Mouse (Mus musculus): Measurements from ENCODE around the gene D330045A20Rik. TPM values are rescaled to one million over a fixed set of nuclear protein-coding genes. Genes with fewer than 3 reads are reported as not detected.
"Not testable (repeated sequence)": the region's sequence is repeated elsewhere in the genome, so short reads cannot be mapped to it uniquely, and the experiment has no call there.

The D330045A20Rik gene
- polyA plus RNA-seq, 1 experiment from 2014 or later = 1.5 TPM

DNA sequence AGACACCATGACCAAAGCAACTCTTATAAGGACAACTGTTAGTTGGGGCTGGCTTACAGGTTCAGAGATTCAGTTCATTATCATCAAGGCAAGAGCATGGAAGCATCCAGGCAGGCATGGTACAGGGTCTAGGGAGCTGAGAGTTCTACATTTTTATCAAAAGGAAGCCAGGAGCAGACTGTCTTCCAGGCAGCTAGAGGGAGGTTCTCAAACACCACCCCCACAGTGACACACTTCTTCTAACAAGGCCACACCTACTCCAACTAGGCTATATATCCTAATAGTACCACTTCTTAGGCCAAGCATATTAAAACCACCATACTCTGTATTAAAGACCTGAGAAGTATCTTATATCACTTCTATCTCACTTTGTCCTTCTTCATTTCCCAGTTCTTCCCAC, 49.5 kb downstream of the D330045A20Rik start:
- Histone ChIP-seq H3K9ac (no peak overlapping the region), H3K9me3 (replicated peaks) (no peaks in the 10 kb centered on the region), H3K4me1 (no peaks in the 10 kb centered on the region), H3K36me3 (no peaks in the 10 kb centered on the region), H3K27me3 (no peaks in the 10 kb centered on the region), H3K27ac (no peak overlapping the region), H3K4me3 (no peak overlapping the region), H3K4me2 (replicated peaks) (no peak overlapping the region)
- ATAC-seq (ENCODE audit: low FRiP score) = no peak

DNA sequence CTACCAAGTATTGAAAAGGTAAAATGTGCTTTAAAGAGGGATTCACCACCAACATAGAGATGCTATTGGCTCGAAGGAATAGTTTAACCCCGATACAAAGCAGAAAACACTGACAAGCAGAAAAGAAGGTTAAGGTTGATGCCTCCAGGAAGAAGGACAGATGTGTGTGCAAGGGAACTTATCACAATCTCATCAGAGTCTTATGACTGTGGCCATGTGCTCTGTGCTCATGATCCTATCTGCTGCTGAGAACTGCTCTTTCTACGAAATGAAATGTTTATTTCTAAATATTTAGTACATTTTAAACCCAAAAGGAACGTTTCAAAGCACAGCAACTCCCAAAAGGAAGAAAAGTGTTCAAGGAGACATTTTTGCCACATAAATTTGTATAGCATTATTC, 52.1 kb downstream of the D330045A20Rik start:
- H3K27ac ChIP-seq = no peak overlapping the region
- no peaks in the 10 kb centered on the region for H3K36me3 ChIP-seq
- WGBS = 74% methylated on average over 4 of the region's 4 CpGs
- no peaks in the 10 kb centered on the region for H3K4me1 ChIP-seq
- no peak overlapping the region for H3K9ac ChIP-seq
- H3K27me3 ChIP-seq = 0 out of 2 replicates have a peak, but pooled peaks cover 3% of the 10 kb centered on the region
- H3K9me3 ChIP-seq (replicated peaks) = no peaks in the 10 kb centered on the region
- ATAC-seq (ENCODE audit: low FRiP score) = no peak
- H3K4me3 ChIP-seq = no peak overlapping the region
- H3K4me2 ChIP-seq (replicated peaks) = no peak overlapping the region

DNA sequence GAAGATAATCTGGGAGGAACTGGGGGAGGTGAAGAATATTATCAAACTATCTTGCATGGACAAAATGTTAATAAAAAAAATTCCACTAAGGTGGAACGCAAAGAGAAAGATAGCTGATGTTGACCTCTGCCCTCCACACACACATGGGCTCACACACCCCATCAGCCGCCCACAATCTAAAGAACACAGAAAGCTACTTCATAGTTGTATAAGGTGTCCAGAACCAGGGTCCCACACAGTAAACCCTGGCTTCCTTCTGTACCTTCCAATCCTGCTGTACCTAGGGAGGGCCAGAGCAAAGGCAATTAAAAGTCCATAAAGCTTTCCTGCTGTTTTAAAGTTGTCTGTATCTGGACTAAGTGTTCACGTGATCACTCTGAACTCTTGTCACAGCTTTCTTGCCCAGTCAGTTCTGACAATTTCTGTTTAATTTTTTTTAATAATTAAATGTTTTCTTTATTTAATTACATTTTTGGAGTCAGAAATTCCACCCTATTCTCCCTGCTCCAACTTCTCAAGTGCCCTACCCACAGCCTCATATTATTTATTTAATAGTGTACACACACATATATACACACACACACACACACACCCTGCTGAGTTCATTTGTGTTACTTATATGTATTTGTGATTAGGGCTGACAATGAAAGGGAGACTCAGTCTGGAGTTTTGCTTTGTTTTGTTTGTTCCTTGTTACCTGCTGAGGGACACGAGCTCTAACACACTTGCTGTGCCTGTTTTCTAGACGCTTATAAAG, 57.7 kb downstream of the D330045A20Rik start:
- Histone ChIP-seq H3K27ac (no peak overlapping the region), H3K4me2 (replicated peaks) (no peak overlapping the region), H3K36me3 (no peaks in the 10 kb centered on the region), H3K27me3 (0 out of 2 replicates have a peak, but pooled peaks cover 3% of the 10 kb centered on the region), H3K4me3 (no peak overlapping the region), H3K9ac (no peak overlapping the region), H3K9me3 (replicated peaks) (no peaks in the 10 kb centered on the region), H3K4me1 (no peaks in the 10 kb centered on the region)
- no peak for ATAC-seq (ENCODE audit: low FRiP score)
- WGBS = 82% methylated on average over 5 of the region's 5 CpGs

DNA sequence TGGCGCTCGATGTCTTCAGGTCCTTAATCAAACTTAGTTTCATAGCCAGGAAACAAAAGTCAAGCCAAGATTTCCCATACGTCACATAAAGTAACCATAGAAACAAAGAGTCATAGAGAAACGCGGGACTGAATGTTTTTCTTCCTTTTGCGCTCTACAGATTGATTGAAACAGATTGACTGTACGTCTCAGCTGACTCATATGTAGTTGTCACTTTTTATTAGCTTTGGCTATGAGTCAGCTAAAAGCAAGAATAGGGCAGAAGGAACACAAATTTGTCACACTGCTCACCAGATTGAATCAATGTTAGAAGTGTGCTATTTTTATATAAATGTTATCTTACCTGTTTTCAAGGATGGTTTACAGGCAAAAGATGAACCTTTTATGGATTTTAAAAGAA, 63.6 kb downstream of the D330045A20Rik start:
- no peak overlapping the region for H3K27ac ChIP-seq
- ATAC-seq (ENCODE audit: low FRiP score) = no peak
- no peak overlapping the region for H3K4me2 ChIP-seq (replicated peaks)
- H3K36me3 ChIP-seq = no peaks in the 10 kb centered on the region
- WGBS = 87% methylated on average over 7 of the region's 7 CpGs
- H3K27me3 ChIP-seq = no peaks in the 10 kb centered on the region
- H3K4me3 ChIP-seq = no peak overlapping the region
- H3K9ac ChIP-seq = no peak overlapping the region
- no peaks in the 10 kb centered on the region for H3K9me3 ChIP-seq (replicated peaks)
- no peaks in the 10 kb centered on the region for H3K4me1 ChIP-seq

DNA sequence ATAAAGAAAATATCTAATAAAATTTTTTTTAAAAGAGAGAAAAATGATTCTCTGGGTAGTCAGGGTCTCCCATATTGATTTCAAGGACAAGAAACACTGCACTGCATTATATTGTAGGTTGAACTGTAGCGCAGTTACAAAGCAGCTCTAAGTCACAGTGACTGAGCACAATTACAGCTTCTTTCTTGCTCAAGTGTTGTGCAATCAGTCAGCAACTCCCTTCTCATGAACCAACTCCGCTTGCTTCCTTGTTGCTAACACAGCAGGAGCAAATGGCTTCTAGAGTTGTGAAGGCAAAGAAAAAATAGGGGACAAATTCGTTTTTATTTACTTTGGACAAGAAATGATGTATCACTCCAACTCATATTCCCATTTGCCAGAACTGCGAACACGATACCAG, 70.3 kb downstream of the D330045A20Rik start:
- no peaks in the 10 kb centered on the region for H3K9me3 ChIP-seq (replicated peaks)
- no peaks in the 10 kb centered on the region for H3K27me3 ChIP-seq
- 73% methylated on average over 5 of the region's 5 CpGs for WGBS
- H3K4me2 ChIP-seq (replicated peaks) = no peak overlapping the region
- H3K36me3 ChIP-seq = no peaks in the 10 kb centered on the region
- H3K27ac ChIP-seq = no peak overlapping the region
- no peaks in the 10 kb centered on the region for H3K4me1 ChIP-seq
- no peak for ATAC-seq (ENCODE audit: low FRiP score)
- H3K4me3 ChIP-seq = no peak overlapping the region
- H3K9ac ChIP-seq = no peak overlapping the region

DNA sequence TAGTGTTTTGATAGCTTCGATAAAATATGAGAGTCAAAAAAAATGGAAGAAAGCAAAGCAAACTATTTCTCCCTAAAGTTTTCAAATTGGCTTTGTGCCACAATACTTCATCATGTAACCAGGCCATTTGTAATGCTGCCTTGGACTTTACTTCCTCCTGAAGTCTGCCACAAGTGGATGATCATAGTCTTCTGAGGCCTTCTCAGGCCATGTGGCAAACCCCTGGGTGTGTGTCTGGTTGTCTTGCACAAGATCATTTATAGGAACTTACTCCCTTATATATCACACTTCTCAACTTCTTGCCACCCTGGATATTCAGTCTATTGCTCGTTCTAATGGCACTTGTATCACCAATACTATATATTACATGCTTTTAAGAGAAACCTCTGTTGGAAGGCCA, 71.9 kb downstream of the D330045A20Rik start:
- H3K4me2 ChIP-seq (replicated peaks) = no peak overlapping the region
- ATAC-seq (ENCODE audit: low FRiP score) = no peak
- no peaks in the 10 kb centered on the region for H3K27me3 ChIP-seq
- H3K9me3 ChIP-seq (replicated peaks) = no peaks in the 10 kb centered on the region
- no peak overlapping the region for H3K9ac ChIP-seq
- no peaks in the 10 kb centered on the region for H3K4me1 ChIP-seq
- 86% methylated on average over 2 of the region's 2 CpGs for WGBS
- H3K36me3 ChIP-seq = no peaks in the 10 kb centered on the region
- H3K27ac ChIP-seq = no peak overlapping the region
- H3K4me3 ChIP-seq = no peak overlapping the region

DNA sequence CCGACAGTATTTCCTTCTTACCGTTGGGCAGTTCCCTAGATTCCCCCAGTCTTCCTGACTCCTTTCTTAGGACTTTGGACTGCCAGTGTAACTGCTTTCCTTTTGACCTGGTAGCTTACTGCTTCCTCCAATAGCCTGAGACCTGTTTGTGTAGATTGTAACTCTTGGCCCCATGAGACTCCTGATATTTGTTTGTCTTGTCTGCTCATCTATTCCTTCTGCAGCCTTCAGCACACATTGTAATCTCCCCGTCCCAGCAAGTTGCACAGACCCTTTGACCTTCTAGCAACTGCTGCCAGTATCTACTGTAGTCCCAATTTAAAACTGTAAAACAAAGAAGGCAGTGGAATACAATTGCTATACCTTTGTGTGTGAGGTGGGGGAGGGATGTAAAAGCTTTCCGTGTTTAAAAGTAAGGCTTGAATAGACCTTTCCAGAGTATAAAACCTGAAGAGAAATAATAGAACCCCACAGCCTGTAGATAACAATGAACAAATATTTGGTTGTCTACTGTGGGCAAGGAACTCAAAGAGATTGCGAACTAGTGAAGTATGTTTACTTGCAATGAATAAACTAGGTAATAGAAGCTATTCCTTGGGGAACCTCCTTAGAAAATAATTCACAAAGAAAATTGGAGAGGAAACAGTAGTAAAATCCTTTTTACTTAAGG, 82.2 kb downstream of the D330045A20Rik start:
- Histone ChIP-seq H3K36me3 (no peaks in the 10 kb centered on the region), H3K4me1 (no peaks in the 10 kb centered on the region), H3K27me3 (no peaks in the 10 kb centered on the region; the same call in 1 of the 2 replicates), H3K4me3 (no peak overlapping the region), H3K9me3 (replicated peaks) (no peaks in the 10 kb centered on the region), H3K27ac (no peak overlapping the region), H3K9ac (no peak overlapping the region), H3K4me2 (replicated peaks) (no peak overlapping the region)
- ATAC-seq (ENCODE audit: low FRiP score) = no peak
- WGBS = 76% methylated on average over 5 of the region's 5 CpGs

DNA sequence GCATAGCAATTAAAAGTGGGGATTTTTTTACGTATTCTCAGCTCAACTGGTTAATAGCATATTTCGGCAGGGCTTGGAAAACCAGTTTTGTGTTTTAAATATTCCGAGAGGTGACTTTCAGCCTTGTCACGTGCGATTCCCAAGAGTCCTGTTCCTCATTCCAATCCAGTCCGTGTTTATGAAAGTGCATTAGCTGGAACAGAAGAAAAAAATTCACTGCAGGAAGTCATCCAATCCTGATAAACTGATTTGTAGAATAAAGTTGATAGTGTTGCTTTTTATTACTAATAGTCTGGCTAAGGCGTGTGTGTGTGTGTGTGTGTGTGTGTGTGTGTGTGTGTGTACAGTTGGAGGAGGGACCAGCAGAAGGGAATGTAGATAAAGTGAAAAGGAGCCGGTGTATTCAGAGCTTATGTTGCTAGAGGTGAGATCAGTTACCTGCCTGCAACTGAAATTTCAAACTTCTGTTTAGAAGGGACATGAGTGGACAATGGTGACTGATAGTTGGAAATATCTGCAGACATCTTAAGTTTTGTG, 82.8 kb downstream of the D330045A20Rik start, which contains the start of gene Rnf128:
Gene Rnf128, plus strand, starts transcription at position 392 of the 537 bp plus-strand sequence.
- no peaks in the 10 kb centered on the region for H3K36me3 ChIP-seq
- H3K27ac ChIP-seq = no peak within 1 kb of the TSS
- H3K4me2 ChIP-seq (replicated peaks) = no peak within 1 kb of the TSS
- WGBS = 73% methylated on average over 8 of the region's 8 CpGs
- H3K27me3 ChIP-seq = no peaks in the 10 kb centered on the region; the same call in 1 of the 2 replicates
- H3K9ac ChIP-seq = no peak within 1 kb of the TSS
- H3K4me3 ChIP-seq = no peak within 1 kb of the TSS
- no peaks in the 10 kb centered on the region for H3K4me1 ChIP-seq
- no peaks in the 10 kb centered on the region for H3K9me3 ChIP-seq (replicated peaks)
- no peak for ATAC-seq (ENCODE audit: low FRiP score)

DNA sequence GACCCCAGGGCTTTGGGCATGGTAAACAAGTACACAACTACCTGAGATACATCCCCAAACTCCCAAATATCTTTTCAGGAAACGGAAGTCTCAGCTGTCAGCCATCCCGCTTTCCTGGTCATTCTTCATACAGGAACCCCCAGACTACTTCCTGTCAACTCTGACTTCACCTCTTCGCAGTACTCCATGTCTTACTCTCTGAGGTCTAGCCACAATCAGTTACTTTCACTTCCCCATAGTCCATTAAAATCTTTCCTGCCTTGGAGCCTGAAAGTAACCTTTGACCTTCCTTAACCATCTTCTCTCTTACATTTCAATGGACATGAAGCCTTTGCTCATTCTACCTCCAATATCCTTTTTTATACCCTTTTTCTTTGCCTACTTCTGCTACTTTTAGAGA, 89.9 kb downstream of the D330045A20Rik start:
- H3K4me3 ChIP-seq = no peak overlapping the region
- H3K27me3 ChIP-seq = 0 out of 2 replicates have a peak, but pooled peaks cover 3% of the 10 kb centered on the region
- H3K9ac ChIP-seq = no peak overlapping the region
- H3K36me3 ChIP-seq = no peaks in the 10 kb centered on the region
- no peak for ATAC-seq (ENCODE audit: low FRiP score)
- H3K4me1 ChIP-seq = no peaks in the 10 kb centered on the region
- no peaks in the 10 kb centered on the region for H3K9me3 ChIP-seq (replicated peaks)
- 89% methylated on average over 3 of the region's 3 CpGs for WGBS
- H3K27ac ChIP-seq = no peak overlapping the region
- no peak overlapping the region for H3K4me2 ChIP-seq (replicated peaks)

DNA sequence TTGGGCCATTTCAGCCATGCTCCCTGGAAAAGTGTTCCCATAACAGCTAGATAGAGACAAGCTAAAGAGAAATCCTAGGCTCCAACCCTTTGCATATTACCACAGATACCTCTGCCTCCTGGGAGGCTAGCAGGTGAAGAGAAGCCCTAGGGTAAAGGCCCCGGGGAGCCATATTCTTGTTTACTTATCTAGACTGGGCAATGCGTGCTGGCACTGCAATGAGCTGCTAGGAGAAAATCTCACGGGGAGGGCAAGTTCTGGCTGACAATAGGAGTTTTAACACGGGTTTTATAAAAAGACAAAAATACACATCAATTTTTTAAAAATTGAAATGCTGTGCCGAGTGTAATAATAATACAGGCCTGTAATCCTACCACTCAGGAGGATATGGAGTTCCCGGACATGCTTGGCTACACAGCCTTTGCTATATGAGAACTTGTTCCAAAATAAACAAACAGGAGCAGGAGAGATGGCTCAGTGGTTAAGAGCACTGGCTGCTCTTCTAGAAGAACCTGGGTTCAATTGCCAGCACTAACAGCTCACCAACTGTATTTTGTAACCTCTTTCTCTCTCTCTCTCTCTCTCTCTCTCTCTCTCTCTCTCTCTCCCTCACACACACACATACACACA, 98.6 kb downstream of the D330045A20Rik start:
- H3K4me2 ChIP-seq (replicated peaks) = no peak overlapping the region
- 74% methylated on average over 6 of the region's 6 CpGs for WGBS
- no peak overlapping the region for H3K4me3 ChIP-seq
- no peaks in the 10 kb centered on the region for H3K27me3 ChIP-seq
- no peak overlapping the region for H3K9ac ChIP-seq
- H3K4me1 ChIP-seq = no peaks in the 10 kb centered on the region
- H3K27ac ChIP-seq = no peak overlapping the region
- no peaks in the 10 kb centered on the region for H3K9me3 ChIP-seq (replicated peaks)
- H3K36me3 ChIP-seq = no peaks in the 10 kb centered on the region
- ATAC-seq (ENCODE audit: low FRiP score) = no peak

DNA sequence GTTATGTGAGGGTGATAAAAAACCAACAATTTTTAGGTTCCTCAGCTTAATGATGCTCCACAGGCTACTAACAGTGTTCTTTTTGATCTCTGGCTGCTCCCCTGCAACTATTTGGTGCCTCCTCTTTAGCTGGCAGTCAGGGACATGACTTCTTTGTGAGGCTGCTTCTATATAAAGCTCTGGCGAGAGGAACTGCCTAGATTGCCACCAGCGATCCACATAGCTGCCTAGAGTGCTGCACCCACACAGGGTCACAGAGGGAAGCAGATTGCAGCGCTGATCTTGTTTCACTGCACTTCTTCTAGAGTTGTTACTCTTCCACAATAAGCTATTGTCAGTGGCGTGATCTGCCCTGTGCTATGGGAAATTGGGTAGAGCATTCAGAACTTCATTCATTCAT, 103.4 kb downstream of the D330045A20Rik start:
- Histone ChIP-seq H3K4me2 (replicated peaks) (no peak overlapping the region), H3K9ac (no peak overlapping the region), H3K4me3 (no peak overlapping the region), H3K36me3 (no peaks in the 10 kb centered on the region), H3K4me1 (no peaks in the 10 kb centered on the region), H3K9me3 (replicated peaks) (no peaks in the 10 kb centered on the region), H3K27me3 (0 out of 2 replicates have a peak, but pooled peaks cover 2% of the 10 kb centered on the region), H3K27ac (no peak overlapping the region)
- ATAC-seq (ENCODE audit: low FRiP score) = no peak
- WGBS = 55% methylated on average over 4 of the region's 4 CpGs

DNA sequence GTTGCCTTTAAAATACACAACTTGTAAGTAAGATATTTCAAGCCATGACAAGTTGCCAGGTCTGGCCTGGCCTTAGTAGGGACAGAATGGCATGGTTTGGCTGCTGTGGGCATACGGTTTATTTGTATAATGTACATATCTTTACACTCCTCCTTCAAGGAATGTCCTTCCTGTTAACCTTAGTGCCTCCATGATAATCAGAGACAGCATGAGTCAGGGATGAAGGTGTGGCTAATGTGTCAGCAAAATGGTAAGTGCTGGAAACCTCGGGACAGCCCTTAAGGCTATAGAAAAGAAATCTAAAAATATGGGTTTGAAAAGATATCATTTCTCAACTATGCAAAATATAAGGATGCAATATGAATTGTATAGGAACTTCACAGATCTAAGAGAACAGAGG, 106.5 kb downstream of the D330045A20Rik start:
- not testable (repeated sequence) for H3K36me3 ChIP-seq; H3K4me1 ChIP-seq; H3K9me3 ChIP-seq (replicated peaks); H3K4me2 ChIP-seq (replicated peaks); H3K9ac ChIP-seq; ATAC-seq (ENCODE audit: low FRiP score); H3K27me3 ChIP-seq; H3K4me3 ChIP-seq; H3K27ac ChIP-seq
- WGBS = 83% methylated on average over 2 of the region's 2 CpGs
